Mouse (Mus musculus): ENCODE results near the gene Fah. TPM values are rescaled to one million over a fixed set of nuclear protein-coding genes. Genes with fewer than 3 reads are reported as not detected.

Fah gene
- 10.0 and 10.7 TPM in 2 replicates for polyA plus RNA-seq (2014; fragmentation: Nextera tagmentation; extraction: Ambion mirVana)

DNA sequence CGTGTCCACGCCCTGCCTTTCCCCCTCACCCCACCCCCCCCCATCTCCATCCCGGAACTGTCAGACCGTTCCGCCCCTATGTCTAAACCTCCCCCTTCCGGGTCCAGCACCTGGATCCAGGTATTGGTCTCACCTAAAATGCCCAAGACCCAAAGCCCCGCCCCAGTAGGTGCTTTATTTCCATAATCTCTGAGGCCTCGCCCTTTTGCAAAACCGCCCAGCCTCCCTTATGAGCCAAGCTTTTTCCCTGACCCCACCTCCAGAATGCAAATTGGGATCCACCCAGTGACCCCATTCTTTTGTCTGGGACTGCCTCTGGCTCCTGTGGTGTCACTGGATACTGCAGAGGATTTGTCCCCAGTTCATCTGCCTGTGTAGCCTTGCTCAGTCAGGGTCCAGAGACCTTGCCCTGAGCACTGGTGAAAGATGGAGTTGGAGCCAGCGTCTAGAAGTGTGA is at the start of gene Fah:
Gene Fah, minus strand, starts transcription at position 430 of the 457 bp plus-strand sequence.
- Histone ChIP-seq H3K4me3 (ENCODE audit: low read depth, low read length) (peak within 1 kb of the TSS; percentile 47), H3K27ac (ENCODE audit: low read depth, low read length) (no peak within 1 kb of the TSS), H3K9ac (replicated peaks; ENCODE audit: low read depth, low read length) (peak within 1 kb of the TSS; percentile 69), H3K4me2 (ENCODE audit: low read depth, low read length) (peak within 1 kb of the TSS; percentile 97), H3K36me3 (ENCODE audit: control insufficient read depth, insufficient read depth, low read length) (no peaks in the 10 kb centered on the region), H3K4me1 (ENCODE audit: control insufficient read depth, insufficient read depth, low read length) (peaks cover 6% of the 10 kb centered on the region), H3K27me3 (ENCODE audit: control insufficient read depth, insufficient read depth, low read length) (no peaks in the 10 kb centered on the region), H3K9me3 (ENCODE audit: control insufficient read depth, low read length) (no peaks in the 10 kb centered on the region)
- ATAC-seq (ENCODE audit: low read depth) = peak; percentile 49
- WGBS = 0% methylated on average over 10 of the region's 10 CpGs

DNA sequence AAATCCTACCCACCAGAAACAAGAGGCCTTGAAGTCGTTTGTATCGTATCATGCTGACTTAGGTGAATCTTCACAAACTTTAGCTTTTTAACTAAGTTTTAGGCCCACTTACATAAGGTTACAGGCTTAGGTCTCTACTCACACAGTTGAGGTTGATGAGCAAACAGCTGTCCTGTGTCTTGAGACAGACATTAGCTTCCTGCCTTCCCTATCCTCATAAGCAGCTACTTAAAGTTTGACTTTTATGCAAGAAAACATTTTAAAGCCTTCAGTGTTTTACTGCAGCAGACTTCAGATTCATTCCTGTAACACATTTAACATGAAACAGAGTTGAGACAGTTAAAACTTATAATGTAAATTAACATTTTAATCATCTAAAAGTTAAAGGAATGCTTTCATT is 46.2 kb upstream of the Fah start:
- Histone ChIP-seq H3K4me2 (ENCODE audit: low read depth, low read length) (no peak overlapping the region), H3K9ac (replicated peaks; ENCODE audit: low read depth, low read length) (no peak overlapping the region), H3K27ac (ENCODE audit: low read depth, low read length) (no peak overlapping the region), H3K27me3 (ENCODE audit: control insufficient read depth, insufficient read depth, low read length) (no peaks in the 10 kb centered on the region), H3K36me3 (ENCODE audit: control insufficient read depth, insufficient read depth, low read length) (no peaks in the 10 kb centered on the region), H3K4me1 (ENCODE audit: control insufficient read depth, insufficient read depth, low read length) (no peaks in the 10 kb centered on the region), H3K4me3 (ENCODE audit: low read depth, low read length) (no peak overlapping the region), H3K9me3 (ENCODE audit: control insufficient read depth, low read length) (no peaks in the 10 kb centered on the region)
- WGBS = 86% methylated on average over 2 of the region's 2 CpGs
- ATAC-seq (ENCODE audit: low read depth) = no peak

- no peak overlapping the region for H3K4me3 ChIP-seq (ENCODE audit: low read depth, low read length)
- no peak overlapping the region for H3K9ac ChIP-seq (replicated peaks; ENCODE audit: low read depth, low read length)
- no peak overlapping the region for H3K27ac ChIP-seq (ENCODE audit: low read depth, low read length)
- H3K4me2 ChIP-seq (ENCODE audit: low read depth, low read length) = no peak overlapping the region
- 76% methylated on average over 2 of the region's 2 CpGs for WGBS
- H3K27me3 ChIP-seq (ENCODE audit: control insufficient read depth, insufficient read depth, low read length) = no peaks in the 10 kb centered on the region
- no peak for ATAC-seq (ENCODE audit: low read depth)
- H3K4me1 ChIP-seq (ENCODE audit: control insufficient read depth, insufficient read depth, low read length) = no peaks in the 10 kb centered on the region
- no peaks in the 10 kb centered on the region for H3K36me3 ChIP-seq (ENCODE audit: control insufficient read depth, insufficient read depth, low read length)
- no peaks in the 10 kb centered on the region for H3K9me3 ChIP-seq (ENCODE audit: control insufficient read depth, low read length)
Measured at GRCm38 (mm10) chr7:84651987-84652321, 45.4 kb upstream of the Fah start.

- H3K36me3 ChIP-seq (ENCODE audit: control insufficient read depth, insufficient read depth, low read length) = no peaks in the 10 kb centered on the region
- no peak overlapping the region for H3K27ac ChIP-seq (ENCODE audit: low read depth, low read length)
- H3K4me1 ChIP-seq (ENCODE audit: control insufficient read depth, insufficient read depth, low read length) = no peaks in the 10 kb centered on the region
- H3K4me2 ChIP-seq (ENCODE audit: low read depth, low read length) = no peak overlapping the region
- H3K9ac ChIP-seq (replicated peaks; ENCODE audit: low read depth, low read length) = no peak overlapping the region
- H3K27me3 ChIP-seq (ENCODE audit: control insufficient read depth, insufficient read depth, low read length) = no peaks in the 10 kb centered on the region
- WGBS = 97% methylated on average over 4 of the region's 4 CpGs
- no peaks in the 10 kb centered on the region for H3K9me3 ChIP-seq (ENCODE audit: control insufficient read depth, low read length)
- no peak overlapping the region for H3K4me3 ChIP-seq (ENCODE audit: low read depth, low read length)
- no peak for ATAC-seq (ENCODE audit: low read depth)
Measured at GRCm38 (mm10) chr7:84651303-84651986, 44.9 kb upstream of the Fah start.

- Histone ChIP-seq H3K9ac (replicated peaks; ENCODE audit: low read depth, low read length) (no peak overlapping the region), H3K9me3 (ENCODE audit: control insufficient read depth, low read length) (no peaks in the 10 kb centered on the region), H3K36me3 (ENCODE audit: control insufficient read depth, insufficient read depth, low read length) (no peaks in the 10 kb centered on the region), H3K27ac (ENCODE audit: low read depth, low read length) (no peak overlapping the region), H3K27me3 (ENCODE audit: control insufficient read depth, insufficient read depth, low read length) (no peaks in the 10 kb centered on the region), H3K4me2 (ENCODE audit: low read depth, low read length) (no peak overlapping the region), H3K4me1 (ENCODE audit: control insufficient read depth, insufficient read depth, low read length) (no peaks in the 10 kb centered on the region), H3K4me3 (ENCODE audit: low read depth, low read length) (no peak overlapping the region)
- ATAC-seq (ENCODE audit: low read depth) = no peak
- WGBS = 94% methylated on average over 2 of the region's 2 CpGs
Measured at GRCm38 (mm10) chr7:84649016-84649415, 42.5 kb upstream of the Fah start.

DNA sequence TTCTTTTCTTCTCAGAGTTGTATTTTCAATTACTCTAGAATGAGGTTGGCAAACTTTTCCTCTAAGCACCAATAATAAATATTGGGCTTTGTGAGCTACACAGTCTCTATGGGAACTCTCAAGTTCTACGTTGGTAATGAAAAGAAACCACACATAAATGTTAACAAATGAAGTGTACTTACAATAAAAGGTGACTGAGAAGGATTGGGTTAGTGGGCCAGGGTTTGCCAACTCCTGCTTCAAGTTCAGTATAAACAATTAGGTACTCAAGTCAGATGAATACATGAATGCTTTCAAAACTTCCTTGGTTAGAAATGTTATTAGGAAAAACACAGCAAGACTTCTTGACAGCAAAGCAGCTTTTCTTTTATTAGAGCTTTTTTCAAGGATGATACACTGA is 39.7 kb upstream of the Fah start:
- Histone ChIP-seq H3K36me3 (ENCODE audit: control insufficient read depth, insufficient read depth, low read length) (no peaks in the 10 kb centered on the region), H3K9ac (replicated peaks; ENCODE audit: low read depth, low read length) (no peak overlapping the region), H3K27ac (ENCODE audit: low read depth, low read length) (no peak overlapping the region), H3K9me3 (ENCODE audit: control insufficient read depth, low read length) (no peaks in the 10 kb centered on the region), H3K4me3 (ENCODE audit: low read depth, low read length) (no peak overlapping the region), H3K27me3 (ENCODE audit: control insufficient read depth, insufficient read depth, low read length) (no peaks in the 10 kb centered on the region), H3K4me1 (ENCODE audit: control insufficient read depth, insufficient read depth, low read length) (no peaks in the 10 kb centered on the region), H3K4me2 (ENCODE audit: low read depth, low read length) (no peak overlapping the region)
- WGBS = 34% methylated on average over 1 of the region's 1 CpGs
- no peak for ATAC-seq (ENCODE audit: low read depth)

DNA sequence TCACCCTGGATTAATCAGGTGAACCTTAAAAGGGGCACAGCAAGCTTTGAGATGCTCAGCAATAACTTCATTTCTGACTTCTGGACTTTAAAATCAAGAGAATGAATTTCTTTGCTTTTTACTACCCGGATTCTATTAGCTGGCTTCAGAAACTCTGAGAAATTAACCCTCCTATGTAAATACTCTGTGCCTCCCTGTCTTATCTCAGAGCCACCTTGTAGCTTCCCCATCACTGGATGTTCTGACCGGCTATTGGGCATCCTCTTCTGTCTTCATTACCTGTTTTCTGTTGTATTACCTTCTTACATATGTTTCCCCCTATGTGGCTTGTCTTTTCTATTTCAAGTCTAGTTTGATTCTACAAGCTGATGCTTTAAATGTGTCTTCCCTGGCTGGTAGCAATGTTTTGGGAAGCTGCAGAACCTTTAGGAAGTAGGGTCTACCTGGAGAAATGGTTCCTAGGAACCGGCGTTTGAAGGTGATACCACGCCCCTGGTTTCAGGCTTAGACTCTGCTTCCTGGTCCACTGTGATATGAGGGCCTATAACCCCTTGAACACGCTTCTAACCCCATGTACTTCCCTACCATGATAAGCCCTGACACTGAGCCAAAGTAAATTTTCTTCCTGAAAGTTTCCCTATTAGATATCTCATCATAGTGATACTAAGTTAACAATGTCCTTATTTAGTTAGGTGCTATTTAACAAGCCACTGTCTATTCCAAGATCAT is 36.9 kb upstream of the Fah start:
- no peak for ATAC-seq (ENCODE audit: low read depth)
- Histone ChIP-seq H3K4me2 (ENCODE audit: low read depth, low read length) (no peak overlapping the region), H3K36me3 (ENCODE audit: control insufficient read depth, insufficient read depth, low read length) (no peaks in the 10 kb centered on the region), H3K9me3 (ENCODE audit: control insufficient read depth, low read length) (no peaks in the 10 kb centered on the region), H3K4me1 (ENCODE audit: control insufficient read depth, insufficient read depth, low read length) (no peaks in the 10 kb centered on the region), H3K9ac (replicated peaks; ENCODE audit: low read depth, low read length) (no peak overlapping the region), H3K27ac (ENCODE audit: low read depth, low read length) (no peak overlapping the region), H3K27me3 (ENCODE audit: control insufficient read depth, insufficient read depth, low read length) (no peaks in the 10 kb centered on the region), H3K4me3 (ENCODE audit: low read depth, low read length) (no peak overlapping the region)
- WGBS = 94% methylated on average over 6 of the region's 6 CpGs

GRCm38 (mm10) chr7:84642159-84642928 is 35.8 kb upstream of the Fah start:
- no peak overlapping the region for H3K9ac ChIP-seq (replicated peaks; ENCODE audit: low read depth, low read length)
- H3K27me3 ChIP-seq (ENCODE audit: control insufficient read depth, insufficient read depth, low read length) = no peaks in the 10 kb centered on the region
- no peaks in the 10 kb centered on the region for H3K36me3 ChIP-seq (ENCODE audit: control insufficient read depth, insufficient read depth, low read length)
- ATAC-seq (ENCODE audit: low read depth) = no peak
- no peaks in the 10 kb centered on the region for H3K4me1 ChIP-seq (ENCODE audit: control insufficient read depth, insufficient read depth, low read length)
- no peak overlapping the region for H3K4me3 ChIP-seq (ENCODE audit: low read depth, low read length)
- WGBS = 78% methylated on average over 6 of the region's 6 CpGs
- no peak overlapping the region for H3K4me2 ChIP-seq (ENCODE audit: low read depth, low read length)
- no peaks in the 10 kb centered on the region for H3K9me3 ChIP-seq (ENCODE audit: control insufficient read depth, low read length)
- no peak overlapping the region for H3K27ac ChIP-seq (ENCODE audit: low read depth, low read length)

DNA sequence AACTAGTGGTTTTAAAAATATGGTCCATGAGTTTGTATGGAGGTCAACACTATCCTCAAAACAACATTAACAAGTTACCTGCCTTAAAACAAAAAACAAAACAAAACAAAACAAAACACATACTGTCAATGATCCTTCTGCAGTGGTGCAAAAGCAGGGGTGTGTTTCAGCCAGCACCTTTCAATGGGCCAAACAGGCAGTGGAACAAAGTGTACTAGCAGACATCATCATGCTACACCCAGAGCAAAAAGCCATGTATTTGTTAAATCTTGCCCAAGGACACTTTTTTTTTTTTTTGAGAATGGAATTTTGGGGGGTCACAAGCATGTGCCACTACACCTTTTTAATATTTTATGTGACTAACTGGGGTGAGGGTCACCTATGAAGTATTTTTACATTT is 30.4 kb upstream of the Fah start:
- Histone ChIP-seq H3K9ac (replicated peaks; ENCODE audit: low read depth, low read length) (no peak overlapping the region), H3K27ac (ENCODE audit: low read depth, low read length) (no peak overlapping the region), H3K4me3 (ENCODE audit: low read depth, low read length) (no peak overlapping the region)

More for the DNA sequence above, 30.4 kb upstream of the Fah start:
- no peaks in the 10 kb centered on the region for H3K4me1 ChIP-seq (ENCODE audit: control insufficient read depth, insufficient read depth, low read length)
- ATAC-seq (ENCODE audit: low read depth) = no peak
- no peak overlapping the region for H3K4me2 ChIP-seq (ENCODE audit: low read depth, low read length)
- 0 out of 2 replicates have a peak, but pooled peaks cover 2% of the 10 kb centered on the region for H3K36me3 ChIP-seq (ENCODE audit: control insufficient read depth, insufficient read depth, low read length)
- no peaks in the 10 kb centered on the region for H3K27me3 ChIP-seq (ENCODE audit: control insufficient read depth, insufficient read depth, low read length)
- H3K9me3 ChIP-seq (ENCODE audit: control insufficient read depth, low read length) = no peaks in the 10 kb centered on the region
